Mouse (Mus musculus) limb, embryonic 12.5 days (tissue): ENCODE measurements around the gene Slc27a1. TPM values are rescaled to one million over a fixed set of nuclear protein-coding genes. Genes with fewer than 3 reads are reported as not detected.
"Not testable (repeated sequence)": the region's sequence is repeated elsewhere in the genome, so short reads cannot be mapped to it uniquely, and the experiment has no call there.

ENCODE experiments used
- ATAC-seq: fragments of 200-750 bp; cut with Nextera tagmentation; 2 replicates; pipeline ENCODE4 v1.8.0; 2017; ENCODE audit warnings: low read depth, moderate TSS enrichment; ENCODE audit not compliant: insufficient number of reproducible peaks, insufficient read depth, low FRiP score, low TSS enrichment
- H3K27ac ChIP-seq: fragments of 300-500 bp; sonication (generic); 2 replicates; pipeline ENCODE4 v1.5.1; 2016; ENCODE audit warnings: mild to moderate bottlenecking, moderate library complexity
- H3K27me3 ChIP-seq: fragments of 300-500 bp; sonication (generic); 2 replicates; pipeline ENCODE4 v1.6.1; 2016; ENCODE audit warnings: mild to moderate bottlenecking, moderate library complexity
- H3K36me3 ChIP-seq: fragments of 300-500 bp; sonication (generic); 2 replicates; pipeline ENCODE4 v1.6.1; 2016; ENCODE audit warnings: mild to moderate bottlenecking, moderate library complexity
- H3K4me1 ChIP-seq: fragments of 300-500 bp; sonication (generic); replicated peaks from 2 replicates; pipeline ENCODE4 v1.6.1; 2016
- H3K4me2 ChIP-seq: fragments of 300-500 bp; sonication (generic); 2 replicates; pipeline ENCODE4 v1.6.1; 2016; ENCODE audit warnings: mild to moderate bottlenecking, moderate library complexity
- H3K4me3 ChIP-seq: fragments of 300-500 bp; sonication (generic); replicated peaks from 2 replicates; pipeline ENCODE4 v1.5.1; 2016; ENCODE audit warnings: mild to moderate bottlenecking
- H3K9ac ChIP-seq: fragments of 300-500 bp; sonication (generic); replicated peaks from 2 replicates; pipeline ENCODE4 v1.6.1; 2016; ENCODE audit warnings: mild to moderate bottlenecking, moderate library complexity
- H3K9me3 ChIP-seq: fragments of 300-500 bp; sonication (generic); 2 replicates; pipeline ENCODE4 v1.6.1; 2016; ENCODE audit warnings: mild to moderate bottlenecking, moderate library complexity
- WGBS: fragments of 180-500 bp; shearing (Covaris S2); methylation state at CpG from one replicate; pipeline ENCODE4 v1.1.7; 2016; 5-methylcytosine and 5-hydroxymethylcytosine counted together
- polyA plus RNA-seq: library from polyadenylated mRNA; unstranded; fragments of >200 nt; fragmentation: Nextera tagmentation; extraction: Ambion mirVana; gene quantifications from 2 replicates; pipeline ENCODE4 v1.2.1, GENCODE M21; 2016

The Slc27a1 gene
- 45.5 and 50.0 TPM in 2 replicates for polyA plus RNA-seq

GRCm38 (mm10) chr8:71568387-71568937 is at the start of gene Slc27a1:
Slc27a1 (plus strand) TSS chr8:71568882.
- Histone ChIP-seq H3K4me1 (peaks cover 29% of the 10 kb centered on the region), H3K9me3 (peaks cover 7% of the 10 kb centered on the region), H3K27ac (peak within 1 kb of the TSS; percentile 87), H3K4me3 (peak within 1 kb of the TSS; percentile 64), H3K27me3 (peaks cover 53% of the 10 kb centered on the region), H3K9ac (peak within 1 kb of the TSS; percentile 50; the same call in 1 of the 2 replicates), H3K36me3 (no peaks in the 10 kb centered on the region), H3K4me2 (peak within 1 kb of the TSS; percentile 87)
- 7% methylated on average over 13 of the region's 13 CpGs for WGBS
- ATAC-seq, result no peak

- not testable (repeated sequence) for H3K4me3 ChIP-seq
Measured at GRCm38 (mm10) chr8:71519037-71519825, 49.5 kb upstream of the Slc27a1 start.

GRCm38 (mm10) chr8:71521634-71522033 is 47.0 kb upstream of the Slc27a1 start:
- peak; percentile 79; the same call in 1 of the 2 replicates for ATAC-seq
- H3K4me3 ChIP-seq, result no peak overlapping the region
- no peak overlapping the region; the same call in 1 of the 2 replicates for H3K9ac ChIP-seq
- H3K36me3 ChIP-seq, result no peaks in the 10 kb centered on the region
- peak overlapping the region; percentile 35 for H3K4me2 ChIP-seq
- 4% methylated on average over 17 of the region's 17 CpGs for WGBS
- H3K4me1 ChIP-seq, result peaks cover 10% of the 10 kb centered on the region; the same call in 1 of the 2 replicates
- no peak overlapping the region for H3K27ac ChIP-seq
- H3K9me3 ChIP-seq, result no peaks in the 10 kb centered on the region
- H3K27me3 ChIP-seq, result peaks cover 45% of the 10 kb centered on the region

More at GRCm38 (mm10) chr8:71519037-71519825, 49.5 kb upstream of the Slc27a1 start:
- not testable (repeated sequence) for H3K4me1 ChIP-seq, H3K9me3 ChIP-seq, H3K4me2 ChIP-seq, H3K9ac ChIP-seq, ATAC-seq, H3K36me3 ChIP-seq, H3K27ac ChIP-seq
- WGBS, result 38% methylated on average over 10 of the region's 10 CpGs
- peaks cover 20% of the 10 kb centered on the region for H3K27me3 ChIP-seq

- peaks cover 13% of the 10 kb centered on the region; the same call in 1 of the 2 replicates for H3K4me1 ChIP-seq
- H3K4me2 ChIP-seq, result peak within 1 kb of the TSS; percentile 44
- H3K27me3 ChIP-seq, result peaks cover 61% of the 10 kb centered on the region
- H3K4me3 ChIP-seq, result peak within 1 kb of the TSS; percentile 28
- H3K36me3 ChIP-seq, result no peaks in the 10 kb centered on the region
- WGBS, result 6% methylated on average over 46 of the region's 46 CpGs
- H3K9me3 ChIP-seq, result no peaks in the 10 kb centered on the region
- no peak within 1 kb of the TSS for H3K9ac ChIP-seq
- ATAC-seq, result no peak
- H3K27ac ChIP-seq, result no peak within 1 kb of the TSS
Measured at GRCm38 (mm10) chr8:71525226-71526050, 43.2 kb upstream of the Slc27a1 start, which contains the start of gene Ccdc194. Ccdc194 (minus strand) TSS chr8:71525711.

GRCm38 (mm10) chr8:71526272-71526671 is 42.4 kb upstream of the Slc27a1 start:
- peaks cover 12% of the 10 kb centered on the region; the same call in 1 of the 2 replicates for H3K4me1 ChIP-seq
- no peak overlapping the region for H3K27ac ChIP-seq
- no peak overlapping the region for H3K4me2 ChIP-seq
- H3K27me3 ChIP-seq, result peaks cover 61% of the 10 kb centered on the region
- no peaks in the 10 kb centered on the region for H3K9me3 ChIP-seq
- no peaks in the 10 kb centered on the region for H3K36me3 ChIP-seq
- H3K9ac ChIP-seq, result no peak overlapping the region
- ATAC-seq, result no peak
- 10% methylated on average over 6 of the region's 6 CpGs for WGBS
- H3K4me3 ChIP-seq, result no peak overlapping the region

- ATAC-seq, result no peak
- Histone ChIP-seq H3K9ac (0 out of 2 replicates have a peak overlapping the region, but pooled peaks have one; percentile 31), H3K36me3 (no peaks in the 10 kb centered on the region), H3K4me3 (no peak overlapping the region), H3K4me1 (peaks cover 9% of the 10 kb centered on the region; the same call in 1 of the 2 replicates), H3K27me3 (peaks cover 60% of the 10 kb centered on the region), H3K4me2 (no peak overlapping the region), H3K9me3 (no peaks in the 10 kb centered on the region), H3K27ac (no peak overlapping the region)
- 47% methylated on average over 3 of the region's 3 CpGs for WGBS
Measured at GRCm38 (mm10) chr8:71527162-71527870, 41.4 kb upstream of the Slc27a1 start.

- no peak for ATAC-seq
- no peaks in the 10 kb centered on the region for H3K36me3 ChIP-seq
- no peak overlapping the region for H3K4me2 ChIP-seq
- H3K9ac ChIP-seq, result no peak overlapping the region
- H3K4me3 ChIP-seq, result no peak overlapping the region
- peaks cover 9% of the 10 kb centered on the region; the same call in 1 of the 2 replicates for H3K4me1 ChIP-seq
- WGBS, result 78% methylated on average over 11 of the region's 11 CpGs
- no peaks in the 10 kb centered on the region for H3K9me3 ChIP-seq
- peak overlapping the region; percentile 50 for H3K27ac ChIP-seq
- H3K27me3 ChIP-seq, result peaks cover 48% of the 10 kb centered on the region
Measured at GRCm38 (mm10) chr8:71528362-71529073, 40.2 kb upstream of the Slc27a1 start.

- H3K9ac ChIP-seq, H3K4me2 ChIP-seq, H3K27ac ChIP-seq, ATAC-seq, H3K4me3 ChIP-seq, H3K9me3 ChIP-seq, H3K36me3 ChIP-seq, H3K4me1 ChIP-seq: not testable (repeated sequence)
- WGBS, result 73% methylated on average over 6 of the region's 12 CpGs
- H3K27me3 ChIP-seq, result peaks cover 33% of the 10 kb centered on the region
Measured at GRCm38 (mm10) chr8:71530735-71531467, 37.8 kb upstream of the Slc27a1 start.

GRCm38 (mm10) chr8:71534263-71534810 is 34.3 kb upstream of the Slc27a1 start:
- Histone ChIP-seq H3K9me3 (no peaks in the 10 kb centered on the region), H3K27me3 (peaks cover 25% of the 10 kb centered on the region; the same call in 1 of the 2 replicates), H3K27ac (no peak overlapping the region), H3K4me3 (no peak overlapping the region), H3K9ac (no peak overlapping the region), H3K4me1 (peaks cover 6% of the 10 kb centered on the region; the same call in 1 of the 2 replicates), H3K36me3 (no peaks in the 10 kb centered on the region), H3K4me2 (no peak overlapping the region)
- no peak for ATAC-seq
- 26% methylated on average over 3 of the region's 3 CpGs for WGBS
